Mouse (Mus musculus) stomach, embryonic 14.5 days (tissue): ENCODE measurements at regions not wholly inside any gene's neighbourhood (a gene's known extent, or its start where the extent isn't known, plus 50 kb on each side); places are given as distances from the start of the nearest gene placed in this dataset.
"Not testable (repeated sequence)": the region's sequence is repeated elsewhere in the genome, so short reads cannot be mapped to it uniquely, and the experiment has no call there.

Source experiments
- ATAC-seq: fragments of 200-750 bp; cut with Nextera tagmentation; 2 replicates; pipeline ENCODE4 v1.8.0; 2017; ENCODE audit warnings: low read depth, moderate TSS enrichment; ENCODE audit not compliant: insufficient number of reproducible peaks, insufficient read depth, low FRiP score
- H3K27ac ChIP-seq: fragments of 300-500 bp; sonication (generic); 2 replicates; pipeline ENCODE4 v1.5.1; 2014; ENCODE audit warnings: mild to moderate bottlenecking, low read length, moderate library complexity, mixed read lengths
- H3K27me3 ChIP-seq: fragments of 300-500 bp; sonication (generic); 2 replicates; pipeline ENCODE4 v1.6.1; 2014; ENCODE audit warnings: low read length, control low read depth, mixed read lengths; ENCODE audit not compliant: control insufficient read depth, insufficient read depth
- H3K36me3 ChIP-seq: fragments of 300-500 bp; sonication (generic); 2 replicates; pipeline ENCODE4 v1.6.1; 2014; ENCODE audit warnings: mild to moderate bottlenecking, control low read depth, low read length, moderate library complexity, mixed read lengths; ENCODE audit not compliant: control insufficient read depth, insufficient read depth
- H3K4me1 ChIP-seq: fragments of 300-500 bp; sonication (generic); 2 replicates; pipeline ENCODE4 v1.6.1; 2014; ENCODE audit warnings: low read length, control low read depth, mixed read lengths; ENCODE audit not compliant: control insufficient read depth, insufficient read depth
- H3K4me2 ChIP-seq: fragments of 300-500 bp; sonication (generic); replicated peaks from 2 replicates; pipeline ENCODE4 v1.6.1; 2014; ENCODE audit warnings: low read depth, low read length, control low read depth
- H3K4me3 ChIP-seq: fragments of 300-500 bp; sonication (generic); 2 replicates; pipeline ENCODE4 v1.5.1; 2014; ENCODE audit warnings: low read depth, low read length, control low read depth
- H3K9ac ChIP-seq: fragments of 300-500 bp; sonication (generic); replicated peaks from 2 replicates; pipeline ENCODE4 v1.6.1; 2014; ENCODE audit warnings: low read depth, mild to moderate bottlenecking, control low read depth, low read length, moderate library complexity, mixed read lengths
- H3K9me3 ChIP-seq: fragments of 300-500 bp; sonication (generic); 2 replicates; pipeline ENCODE4 v1.6.1; 2016; ENCODE audit warnings: low read depth, low read length, control low read depth; ENCODE audit not compliant: control insufficient read depth
- WGBS: fragments of 180-500 bp; shearing (Covaris S2); extraction: QIAGEN DNeasy Blood & Tissue Kit; methylation state at CpG from one replicate; pipeline ENCODE4 v1.1.7; 2014; 5-methylcytosine and 5-hydroxymethylcytosine counted together

DNA sequence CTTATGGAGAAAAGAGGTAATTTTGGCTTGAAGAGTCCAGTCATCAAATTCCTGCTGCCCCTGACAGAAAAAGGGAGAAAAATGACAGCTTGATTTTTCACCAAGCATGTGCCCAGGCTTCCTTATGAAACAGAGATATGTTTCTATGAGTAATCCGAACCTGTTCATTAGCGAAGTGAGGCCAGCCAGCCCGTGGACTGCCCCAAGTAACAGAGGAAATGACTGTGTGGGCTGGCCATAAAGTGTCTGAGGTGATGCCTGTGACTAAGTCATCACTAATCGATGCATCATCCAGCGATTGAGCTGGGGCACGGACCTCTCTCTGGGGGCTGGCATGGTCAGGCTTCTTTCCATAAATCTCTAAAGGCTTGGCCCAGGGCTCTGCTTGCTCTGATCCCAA lies 157.8 kb downstream of the Impad1 start:
- Histone ChIP-seq H3K4me1 (no peaks in the 10 kb centered on the region), H3K9me3 (no peaks in the 10 kb centered on the region), H3K9ac (no peak overlapping the region), H3K27me3 (no peaks in the 10 kb centered on the region), H3K36me3 (no peaks in the 10 kb centered on the region), H3K27ac (no peak overlapping the region), H3K4me3 (no peak overlapping the region), H3K4me2 (no peak overlapping the region)
- no peak for ATAC-seq
- WGBS, result 41% methylated on average over 6 of the region's 6 CpGs

DNA sequence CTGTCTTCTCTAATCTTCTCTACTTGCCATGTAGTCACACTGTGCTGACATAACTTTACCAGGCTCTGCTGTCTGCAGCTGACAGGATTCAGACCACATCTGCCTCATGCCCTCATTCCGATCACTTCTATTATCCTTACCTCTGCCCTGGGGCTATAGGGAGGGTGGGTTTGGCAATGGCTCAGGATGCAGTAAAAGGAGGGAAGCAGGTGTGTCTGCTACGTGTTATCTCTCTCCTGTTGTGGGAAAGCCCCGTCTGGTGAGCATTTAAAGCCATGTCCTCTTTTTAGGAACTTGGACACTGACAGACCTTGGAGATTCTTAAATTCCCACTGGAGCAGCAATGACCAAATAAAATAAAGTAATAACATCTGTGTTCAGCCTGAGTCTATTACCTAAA lies 158.5 kb downstream of the Impad1 start:
- H3K4me2 ChIP-seq, result no peak overlapping the region
- no peak for ATAC-seq
- H3K27me3 ChIP-seq, result no peaks in the 10 kb centered on the region
- no peak overlapping the region for H3K27ac ChIP-seq
- H3K4me1 ChIP-seq, result no peaks in the 10 kb centered on the region
- no peaks in the 10 kb centered on the region for H3K9me3 ChIP-seq
- WGBS, result 66% methylated on average over 3 of the region's 3 CpGs
- no peak overlapping the region for H3K9ac ChIP-seq
- H3K4me3 ChIP-seq, result no peak overlapping the region
- H3K36me3 ChIP-seq, result no peaks in the 10 kb centered on the region

DNA sequence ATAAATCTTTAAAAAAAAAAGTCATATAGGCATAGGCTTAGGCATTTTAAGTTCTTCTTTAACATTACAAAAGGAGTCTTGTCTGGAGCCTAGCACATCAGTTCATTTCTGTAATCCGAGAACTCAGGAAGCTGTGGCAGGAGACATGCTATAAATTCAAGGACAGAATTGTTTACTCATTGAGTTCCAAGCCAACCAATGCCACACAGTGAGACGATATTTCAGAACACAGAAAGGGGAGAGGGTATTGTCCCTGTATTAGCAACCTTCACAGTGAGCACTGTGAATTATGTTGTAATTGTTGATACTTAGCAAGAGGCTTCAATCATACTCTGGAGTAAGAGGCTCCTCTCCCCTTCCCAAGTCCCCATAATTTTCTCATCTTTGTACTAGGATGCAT lies 162.4 kb downstream of the Impad1 start:
- ATAC-seq, result no peak
- WGBS, result 30% methylated on average over 2 of the region's 2 CpGs
- H3K4me2 ChIP-seq, result no peak overlapping the region
- no peak overlapping the region for H3K4me3 ChIP-seq
- H3K9ac ChIP-seq, result no peak overlapping the region
- no peaks in the 10 kb centered on the region for H3K9me3 ChIP-seq
- H3K36me3 ChIP-seq, result no peaks in the 10 kb centered on the region
- H3K27ac ChIP-seq, result no peak overlapping the region
- H3K4me1 ChIP-seq, result no peaks in the 10 kb centered on the region
- no peaks in the 10 kb centered on the region for H3K27me3 ChIP-seq

DNA sequence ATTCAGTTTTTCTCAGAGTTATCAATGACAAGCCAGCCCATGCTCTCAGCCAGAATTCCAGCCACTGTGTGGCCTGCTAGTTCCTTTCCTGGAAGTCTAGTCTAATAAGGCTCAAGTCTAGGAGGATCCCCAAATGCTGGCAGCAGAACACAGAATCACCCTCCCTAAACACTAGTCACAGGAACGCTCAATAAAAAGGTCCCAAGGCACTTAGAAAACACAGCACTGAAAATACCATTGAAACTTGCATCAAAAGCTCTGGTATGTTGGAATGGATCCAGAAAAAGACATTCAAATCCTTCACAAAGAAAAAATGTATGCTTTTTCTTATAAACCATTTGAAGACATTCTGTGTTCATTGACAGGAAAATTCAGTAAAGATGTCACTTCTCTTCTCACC lies 163.9 kb downstream of the Impad1 start:
- no peak for ATAC-seq
- Histone ChIP-seq H3K36me3 (no peaks in the 10 kb centered on the region), H3K4me3 (no peak overlapping the region), H3K4me2 (no peak overlapping the region), H3K27ac (no peak overlapping the region), H3K27me3 (no peaks in the 10 kb centered on the region), H3K9ac (no peak overlapping the region), H3K9me3 (no peaks in the 10 kb centered on the region), H3K4me1 (no peaks in the 10 kb centered on the region)
- 74% methylated on average over 1 of the region's 1 CpGs for WGBS

DNA sequence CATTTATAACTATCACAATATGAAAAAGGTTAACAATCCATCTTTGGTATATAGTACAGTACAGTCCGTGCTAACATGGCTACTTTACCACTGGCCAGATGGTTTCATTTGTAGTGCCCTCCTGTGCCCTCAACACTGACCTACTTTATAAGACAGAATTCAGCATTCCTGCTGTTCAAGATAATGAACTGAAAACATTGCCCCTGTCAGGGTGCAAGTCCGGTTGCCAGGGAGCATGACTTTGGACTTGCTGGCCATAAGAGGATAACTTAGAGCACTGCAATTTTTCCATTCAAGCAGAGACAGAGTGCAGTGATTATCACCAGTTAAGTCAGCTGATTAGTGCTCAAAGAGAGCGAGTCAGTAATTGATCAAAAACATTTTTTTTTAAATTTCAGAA lies 169.3 kb downstream of the Impad1 start:
- Histone ChIP-seq H3K9ac (no peak overlapping the region), H3K4me2 (no peak overlapping the region), H3K27ac (no peak overlapping the region), H3K27me3 (no peaks in the 10 kb centered on the region), H3K4me1 (no peaks in the 10 kb centered on the region), H3K36me3 (no peaks in the 10 kb centered on the region), H3K4me3 (no peak overlapping the region), H3K9me3 (no peaks in the 10 kb centered on the region)
- ATAC-seq, result no peak
- 81% methylated on average over 3 of the region's 3 CpGs for WGBS

DNA sequence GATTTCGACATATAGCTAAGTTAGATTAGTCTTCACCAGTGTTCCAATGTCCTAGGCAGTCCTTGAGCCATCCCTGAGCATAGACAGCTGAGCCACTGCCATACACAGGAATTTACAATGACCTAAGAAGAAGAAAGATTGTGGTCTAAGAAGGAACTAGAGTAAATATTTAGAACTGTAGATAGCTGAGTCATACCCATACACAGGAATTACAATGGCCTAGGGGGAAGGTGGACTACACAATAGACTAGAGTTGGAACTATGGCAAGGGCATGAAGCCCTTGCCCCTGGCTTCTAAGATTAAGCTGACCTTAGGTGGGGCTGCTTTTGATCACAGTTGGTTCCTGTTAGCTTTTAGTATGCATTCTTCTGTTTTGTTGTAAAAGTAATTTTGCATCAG lies 173.0 kb downstream of the Impad1 start:
- not testable (repeated sequence) for H3K4me1 ChIP-seq, ATAC-seq, H3K36me3 ChIP-seq, H3K27ac ChIP-seq, H3K27me3 ChIP-seq, H3K4me3 ChIP-seq, H3K9ac ChIP-seq, H3K9me3 ChIP-seq, H3K4me2 ChIP-seq
- 80% methylated on average over 1 of the region's 1 CpGs for WGBS

DNA sequence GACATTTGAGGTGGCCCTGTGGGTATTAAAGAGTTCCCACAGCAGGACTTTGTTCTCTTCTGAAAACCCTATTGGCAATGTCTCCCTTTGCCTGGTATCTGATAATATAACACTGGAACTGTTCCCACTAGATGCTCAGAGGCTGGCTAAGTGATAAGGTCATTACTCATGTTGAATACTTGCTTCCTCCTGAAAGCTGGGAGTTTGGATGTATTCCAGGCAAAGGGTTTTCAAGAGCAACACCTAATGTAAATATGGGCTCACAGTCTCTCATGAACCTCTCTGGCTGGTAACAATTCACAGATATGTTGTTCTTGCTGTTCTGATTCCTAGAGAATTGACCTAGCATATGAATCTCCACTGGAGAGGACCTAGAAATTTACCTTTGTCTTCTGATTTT lies 178.6 kb downstream of the Impad1 start:
- Histone ChIP-seq H3K9me3 (no peaks in the 10 kb centered on the region), H3K4me2 (no peak overlapping the region), H3K27ac (no peak overlapping the region), H3K9ac (no peak overlapping the region), H3K4me1 (no peaks in the 10 kb centered on the region; the same call in 1 of the 2 replicates), H3K36me3 (no peaks in the 10 kb centered on the region), H3K4me3 (no peak overlapping the region), H3K27me3 (no peaks in the 10 kb centered on the region)
- no peak for ATAC-seq
